Mouse (Mus musculus): ENCODE results near the gene Htt. TPM values are rescaled to one million over a fixed set of nuclear protein-coding genes. Genes with fewer than 3 reads are reported as not detected.

The Htt gene
- total RNA-seq, 2 experiments from 2014 or later: 79.2 to 82.5 TPM

- intact Hi-C loops (cut with DNase I): no loop called here
- DNase-seq (ENCODE audit: low spot score in 2 of 2): no peak
These were observed 163.0 kb downstream of the Htt start for GRCm38 (mm10) chr5:34924519-34924918.

GRCm38 (mm10) chr5:34927648-34928047 lies 166.1 kb downstream of the Htt start:
- intact Hi-C loops (cut with DNase I): no loop called here
- no peak for DNase-seq (ENCODE audit: low spot score in 2 of 2)

- intact Hi-C loops (cut with DNase I): no loop called here
These were observed 168.8 kb downstream of the Htt start for GRCm38 (mm10) chr5:34930151-34930975.

GRCm38 (mm10) chr5:34931091-34931490 lies 169.6 kb downstream of the Htt start:
- intact Hi-C loops (cut with DNase I): no loop called here
- DNase-seq (ENCODE audit: low spot score in 2 of 2): no peak

More at GRCm38 (mm10) chr5:34930151-34930975, 168.8 kb downstream of the Htt start:
- no peak for DNase-seq (ENCODE audit: low spot score in 2 of 2)

- DNase-seq (ENCODE audit: low spot score in 2 of 2): no peak
- intact Hi-C loops (cut with DNase I): no loop called here
These were observed 170.2 kb downstream of the Htt start for GRCm38 (mm10) chr5:34931516-34932457.

- intact Hi-C loops (cut with DNase I): no loop called here
- DNase-seq (ENCODE audit: low spot score in 2 of 2): no peak
These were observed 170.9 kb downstream of the Htt start for GRCm38 (mm10) chr5:34932458-34932806.

- intact Hi-C loops (cut with DNase I): no loop called here
These were observed 171.9 kb downstream of the Htt start for GRCm38 (mm10) chr5:34933461-34933860.

GRCm38 (mm10) chr5:34941710-34942470 lies 180.3 kb downstream of the Htt start:
- intact Hi-C loops (cut with DNase I): no loop called here

More at GRCm38 (mm10) chr5:34933461-34933860, 171.9 kb downstream of the Htt start:
- DNase-seq (ENCODE audit: low spot score in 2 of 2): no peak

GRCm38 (mm10) chr5:34943428-34943827 lies 181.9 kb downstream of the Htt start:
- no peak for DNase-seq (ENCODE audit: low spot score in 2 of 2)
- intact Hi-C loops (cut with DNase I): no loop called here

More at GRCm38 (mm10) chr5:34941710-34942470, 180.3 kb downstream of the Htt start:
- no peak for DNase-seq (ENCODE audit: low spot score in 2 of 2)

- intact Hi-C loops (cut with DNase I): no loop called here
- DNase-seq (ENCODE audit: low spot score in 2 of 2): peak; percentile 43 to 54
These were observed 187.6 kb downstream of the Htt start, which contains the start of gene Rgs12 for GRCm38 (mm10) chr5:34948861-34949760. Gene Rgs12, plus strand, starts transcription at chr5:34949445.

- intact Hi-C loops (cut with DNase I): no loop called here
- no peak for DNase-seq (ENCODE audit: low spot score in 2 of 2)
These were observed 188.2 kb downstream of the Htt start for GRCm38 (mm10) chr5:34949769-34950211.

GRCm38 (mm10) chr5:34950486-34951160 lies 189.1 kb downstream of the Htt start:
- intact Hi-C loops (cut with DNase I): no loop called here
- peak in 1 of 2 experiments; percentile 11 for DNase-seq (ENCODE audit: low spot score in 2 of 2)

- no peak for DNase-seq (ENCODE audit: low spot score in 2 of 2)
These were observed 189.8 kb downstream of the Htt start for GRCm38 (mm10) chr5:34951161-34951834.

GRCm38 (mm10) chr5:34954508-34954907 lies 193.0 kb downstream of the Htt start:
- intact Hi-C loops (cut with DNase I): no loop called here

More at GRCm38 (mm10) chr5:34951161-34951834, 189.8 kb downstream of the Htt start:
- intact Hi-C loops (cut with DNase I): no loop called here

GRCm38 (mm10) chr5:34955630-34956029 lies 194.1 kb downstream of the Htt start:
- intact Hi-C loops (cut with DNase I): no loop called here
- DNase-seq (ENCODE audit: low spot score in 2 of 2): no peak

More at GRCm38 (mm10) chr5:34954508-34954907, 193.0 kb downstream of the Htt start:
- no peak for DNase-seq (ENCODE audit: low spot score in 2 of 2)

- intact Hi-C loops (cut with DNase I): no loop called here
- no peak for DNase-seq (ENCODE audit: low spot score in 2 of 2)
These were observed 194.6 kb downstream of the Htt start for GRCm38 (mm10) chr5:34956151-34956550.

- intact Hi-C loops (cut with DNase I): no loop called here
These were observed 195.5 kb downstream of the Htt start for GRCm38 (mm10) chr5:34957015-34957414.

More at GRCm38 (mm10) chr5:34957015-34957414, 195.5 kb downstream of the Htt start:
- DNase-seq (ENCODE audit: low spot score in 2 of 2): peak; percentile 30 to 44
